Mouse (Mus musculus) frontal cortex, postnatal 25 days (tissue): ENCODE measurements at regions not wholly inside any gene's neighbourhood (a gene's known extent, or its start where the extent isn't known, plus 50 kb on each side); places are given as distances from the start of the nearest gene placed in this dataset.

Experiments
- DNase-seq, 2 experiments: peaks; one replicate each; pipeline ENCODE4 v3.0.0; 2022; ENCODE audit warnings: low spot score in 2 of 2

- DNase-seq: no peak
These were observed 100.9 kb downstream of the Nup35 start for GRCm38 (mm10) chr2:80717979-80718378.

GRCm38 (mm10) chr2:80724085-80724484, 107.0 kb downstream of the Nup35 start:
- DNase-seq: no peak

- DNase-seq: no peak
These were observed 114.3 kb downstream of the Nup35 start for GRCm38 (mm10) chr2:80731324-80731723.

GRCm38 (mm10) chr2:80746737-80747136, 129.7 kb downstream of the Nup35 start:
- DNase-seq: no peak

GRCm38 (mm10) chr2:80762013-80762612, 145.1 kb downstream of the Nup35 start:
- DNase-seq: peak in 1 of 2 experiments; percentile 27

GRCm38 (mm10) chr2:80771176-80771575, 154.1 kb downstream of the Nup35 start:
- no peak for DNase-seq

GRCm38 (mm10) chr2:80772455-80772854, 155.4 kb downstream of the Nup35 start:
- no peak for DNase-seq

GRCm38 (mm10) chr2:80786370-80786769, 169.3 kb downstream of the Nup35 start:
- DNase-seq: no peak

GRCm38 (mm10) chr2:80793345-80794147, 176.5 kb downstream of the Nup35 start:
- no peak for DNase-seq

- no peak for DNase-seq
These were observed 177.1 kb downstream of the Nup35 start for GRCm38 (mm10) chr2:80794148-80794507.

GRCm38 (mm10) chr2:80819268-80819667, 202.2 kb downstream of the Nup35 start:
- DNase-seq: no peak

- DNase-seq: no peak
These were observed 234.0 kb downstream of the Nup35 start for GRCm38 (mm10) chr2:80851056-80851455.

- no peak for DNase-seq
These were observed 238.2 kb downstream of the Nup35 start for GRCm38 (mm10) chr2:80855214-80855613.

GRCm38 (mm10) chr2:80870046-80870445, 253.0 kb downstream of the Nup35 start:
- no peak for DNase-seq

- no peak for DNase-seq
These were observed 253.4 kb downstream of the Nup35 start for GRCm38 (mm10) chr2:80870458-80870857.

GRCm38 (mm10) chr2:80871356-80871755, 254.3 kb downstream of the Nup35 start:
- no peak for DNase-seq

GRCm38 (mm10) chr2:80878437-80878836, 261.4 kb downstream of the Nup35 start:
- DNase-seq: no peak

- no peak for DNase-seq
These were observed 267.2 kb downstream of the Nup35 start for GRCm38 (mm10) chr2:80884231-80884630.

- no peak for DNase-seq
These were observed 285.0 kb downstream of the Nup35 start for GRCm38 (mm10) chr2:80902050-80902449.

GRCm38 (mm10) chr2:80913478-80913877, 296.4 kb downstream of the Nup35 start:
- no peak for DNase-seq

GRCm38 (mm10) chr2:80945521-80945920, 328.5 kb downstream of the Nup35 start:
- no peak for DNase-seq

- no peak for DNase-seq
These were observed 349.7 kb downstream of the Nup35 start for GRCm38 (mm10) chr2:80966766-80967165.

- no peak for DNase-seq
These were observed 350.2 kb downstream of the Nup35 start for GRCm38 (mm10) chr2:80967260-80967659.
